Mouse (Mus musculus) ovary, adult 18-20 months (tissue): ENCODE measurements around the gene Gm11757.
"Not testable (repeated sequence)": the region's sequence is repeated elsewhere in the genome, so short reads cannot be mapped to it uniquely, and the experiment has no call there.

ENCODE experiments used
- DNase-seq: peaks from one replicate; pipeline ENCODE4 v3.0.0; 2022; ENCODE audit warnings: low spot score, mixed read lengths

The Gm11757 gene

GRCm38 (mm10) chr4:73891012-73891411 is at the start of gene Gm11757:
TSS of gene Gm11757 (minus strand) at chr4:73891112.
- DNase-seq, result not testable (repeated sequence)

GRCm38 (mm10) chr4:73920660-73921059 is 29.7 kb upstream of the Gm11757 start, which contains the start of gene Gm11756:
TSS of gene Gm11756 (minus strand) at chr4:73920760.
- DNase-seq, result not testable (repeated sequence)

GRCm38 (mm10) chr4:73905853-73906252 is 14.9 kb upstream of the Gm11757 start, which contains the start of gene Gm13871:
TSS of gene Gm13871 (minus strand) at chr4:73905953.
- not testable (repeated sequence) for DNase-seq

- DNase-seq, result not testable (repeated sequence)
Measured at GRCm38 (mm10) chr4:73876166-73876565, 14.7 kb downstream of the Gm11757 start, which contains the start of gene Gm11758. TSS of gene Gm11758 (minus strand) at chr4:73876266.
